8 mouse cellular contexts compared by ENCODE assay signal in genomic region chr12:5142776-5143175, GRCm38 (mm10).
DNase-seq lines count a peak whose midpoint lies in the region; ATAC-seq lines count a peak whose summit lies in the region.

No protein-coding gene starts in this region.

- peak; percentile 95 for DNase-seq in heart, adult 11 months
- peak; percentile 92 for DNase-seq in embryo, embryonic 10.5 days (ENCODE audit: low spot score)
- peak; percentile 72 for DNase-seq in gastrocnemius, postnatal 25 days
- DNase-seq in kidney, adult 8-10 months, result peak; percentile 67 to 88
- peak; percentile 87 for DNase-seq in limb, embryonic 10.5 days (ENCODE audit: low spot score)
- DNase-seq in neural tube, embryonic 10.5 days (ENCODE audit: extremely low spot score, low spot score), result peak; percentile 83
- peak; percentile 19 for DNase-seq in thymus, postnatal 14 days

- no peak overlapping the region for H3K9ac ChIP-seq in heart, embryonic 12.5 days

- no peaks in the 10 kb centered on the region for H3K27me3 ChIP-seq in heart, embryonic 12.5 days (replicated peaks)
- no peaks in the 10 kb centered on the region for H3K27me3 ChIP-seq in limb, embryonic 10.5 days (ENCODE audit: low read depth, poor library complexity, severe bottlenecking)

- no peak overlapping the region for H3K4me2 ChIP-seq in heart, embryonic 12.5 days

- no peak for ATAC-seq in heart, embryonic 12.5 days (ENCODE audit: insufficient number of reproducible peaks, low FRiP score)

- WGBS in heart, embryonic 12.5 days, result 15% methylated on average over 3 of the region's 3 CpGs
- whole genome bisulfite sequencing in limb, embryonic 10.5 days, result 17% methylated on average over 3 of the region's 3 CpGs

- no peaks in the 10 kb centered on the region for H3K4me1 ChIP-seq in heart, embryonic 12.5 days (replicated peaks)
- H3K4me1 ChIP-seq in limb, embryonic 10.5 days, result peaks cover 28% of the 10 kb centered on the region

- no peak overlapping the region for H3K4me3 ChIP-seq in heart, embryonic 12.5 days
- no peak overlapping the region for H3K4me3 ChIP-seq in limb, embryonic 10.5 days

- H3K36me3 ChIP-seq in heart, embryonic 12.5 days, result no peaks in the 10 kb centered on the region
- H3K36me3 ChIP-seq in limb, embryonic 10.5 days, result no peaks in the 10 kb centered on the region

- no peak overlapping the region for H3K27ac ChIP-seq in heart, embryonic 12.5 days (ENCODE audit: poor library complexity, severe bottlenecking)
- no peak overlapping the region for H3K27ac ChIP-seq in limb, embryonic 10.5 days

- no peaks in the 10 kb centered on the region for H3K9me3 ChIP-seq in heart, embryonic 12.5 days (replicated peaks)
- H3K9me3 ChIP-seq in limb, embryonic 10.5 days (replicated peaks), result no peaks in the 10 kb centered on the region

Comparison
In these comparisons a context has a peak if more than half of its experiments do, and no peak if none do; other contexts are left out.
1. DNase-seq: peak in every context shown above with its lines; median percentile 95 in heart, adult 11 months; 92 in embryo, embryonic 10.5 days; 87 in limb, embryonic 10.5 days; 83 in neural tube, embryonic 10.5 days; 78 in kidney, adult 8-10 months; 72 in gastrocnemius, postnatal 25 days; 19 in thymus, postnatal 14 days.